Mouse (Mus musculus) right cerebral cortex, postnatal 36 days (tissue): Measurements from ENCODE around the gene Rab39b.

ENCODE experiments used
- DNase-seq, 2 experiments: peaks; one replicate each; pipeline ENCODE4 v3.0.0; 2022; ENCODE audit warnings: low spot score in 2 of 2, mixed read lengths in 1 of 2

Rab39b gene

GRCm38 (mm10) chrX:75577582-75578324 is at the start of gene Rab39b:
Rab39b (minus strand) TSS chrX:75578231.
- peak; percentile 40 to 53 for DNase-seq

GRCm38 (mm10) chrX:75578539-75578938 is 508 bp upstream of the Rab39b start:
- no peak for DNase-seq
